Mouse (Mus musculus) heart, adult 2 months (tissue): ENCODE data around the gene Fam213a. TPM values are rescaled to one million over a fixed set of nuclear protein-coding genes. Genes with fewer than 3 reads are reported as not detected.

Source experiments
- DNase-seq, 2 experiments: peaks; one replicate each; pipeline ENCODE4 v3.0.0; 2021
- H3K27ac ChIP-seq: fragments of 200-600 bp; 2 replicates; pipeline ENCODE4 v1.8.1; 2022
- H3K27me3 ChIP-seq: fragments of 200-500 bp; 2 replicates; pipeline ENCODE4 v1.6.1; 2012; ENCODE audit warnings: mild to moderate bottlenecking, low read length, inconsistent platforms, mixed read lengths; ENCODE audit not compliant: control insufficient read depth, insufficient read depth
- H3K36me3 ChIP-seq: fragments of 200-500 bp; 2 replicates; pipeline ENCODE4 v1.6.1; 2012; ENCODE audit warnings: low read length, inconsistent platforms; ENCODE audit not compliant: control insufficient read depth, insufficient read depth
- H3K4me1 ChIP-seq: fragments of 200-500 bp; 2 replicates; pipeline ENCODE4 v1.6.1; 2011; ENCODE audit warnings: low read length; ENCODE audit not compliant: control insufficient read depth, insufficient read depth
- H3K4me3 ChIP-seq: fragments of 200-600 bp; 2 replicates; pipeline ENCODE4 v1.8.1; 2022
- H3K79me2 ChIP-seq: fragments of 200-500 bp; replicated peaks from 2 replicates; pipeline ENCODE4 v1.6.1; 2012; ENCODE audit warnings: mild to moderate bottlenecking, inconsistent platforms, low read length, moderate library complexity, mixed read lengths; ENCODE audit not compliant: control insufficient read depth, insufficient read depth
- H3K9ac ChIP-seq: fragments of 200-500 bp; 2 replicates; pipeline ENCODE4 v1.6.1; 2012; ENCODE audit warnings: low read depth, mild to moderate bottlenecking, control low read depth, inconsistent platforms, low read length, mixed read lengths
- CTCF ChIP-seq: fragments of 200-600 bp; IDR thresholded peaks from 2 replicates; pipeline ENCODE4 v1.8.1; 2022; ENCODE audit warnings: antibody characterized with exemption, mild to moderate bottlenecking, moderate library complexity
- EP300 ChIP-seq: fragments of 200-500 bp; IDR thresholded peaks from 2 replicates; pipeline ENCODE4 v1.6.1; 2011; ENCODE audit warnings: low read depth, low read length, control low read depth; ENCODE audit not compliant: insufficient read depth
- POLR2A ChIP-seq: fragments of 200-500 bp; IDR thresholded peaks from 2 replicates; pipeline ENCODE4 v1.6.1; 2011; ENCODE audit warnings: mild to moderate bottlenecking, low read depth, low read length, control low read depth; ENCODE audit not compliant: insufficient read depth
- WGBS: fragments of 180-500 bp; shearing (Covaris S2); methylation state at CpG from one replicate; pipeline ENCODE4 v1.1.7; 2018; 5-methylcytosine and 5-hydroxymethylcytosine counted together
- intact Hi-C: fragments of 180-260 bp; cut with DNase I; formaldehyde crosslinking; loops from one replicate; pipeline ENCODE4 v1.15.1; 2025
- polyA plus RNA-seq: library from polyadenylated mRNA; depleted of rRNA; stranded (reverse); fragments of >200 nt; gene quantifications from 2 replicates; pipeline ENCODE4 v1.2.3, GENCODE M21; 2012
- total RNA-seq, 2 experiments: library from RNA; stranded (reverse); gene quantifications; 2 replicates each; pipeline ENCODE4 v1.2.3; 2021

The Fam213a gene
- total and polyA plus RNA-seq, 3 experiments, result 16.6 to 32.4 (median 27.1) TPM

- H3K4me1 ChIP-seq, result no peaks in the 10 kb centered on the region
- no peaks in the 10 kb centered on the region for H3K27me3 ChIP-seq
- intact Hi-C loops, result no loop called here
- H3K27ac ChIP-seq, result no peak overlapping the region
- H3K4me3 ChIP-seq, result no peak overlapping the region
- H3K79me2 ChIP-seq, result no peaks in the 10 kb centered on the region
- no peaks in the 10 kb centered on the region for H3K36me3 ChIP-seq
- no peak for TF ChIP-seq CTCF
- no peak for TF ChIP-seq EP300
- TF ChIP-seq POLR2A, result no peak
- no peak overlapping the region for H3K9ac ChIP-seq
- WGBS, result 87% methylated on average over 2 of the region's 2 CpGs
- DNase-seq, result no peak
Observed at GRCm38 (mm10) chr14:41025087-41025486, 11.5 kb upstream of the Fam213a start.

- no peak for TF ChIP-seq CTCF
- no peak for TF ChIP-seq POLR2A
- no peak for TF ChIP-seq EP300
- intact Hi-C loops, result no loop called here
- Histone ChIP-seq H3K27ac (no peak overlapping the region), H3K9ac (no peak overlapping the region), H3K4me1 (no peaks in the 10 kb centered on the region), H3K27me3 (no peaks in the 10 kb centered on the region), H3K79me2 (no peaks in the 10 kb centered on the region), H3K4me3 (no peak overlapping the region), H3K36me3 (no peaks in the 10 kb centered on the region; the same call in 1 of the 2 replicates)
- WGBS, result 94% methylated on average over 3 of the region's 3 CpGs
- no peak for DNase-seq
Observed at GRCm38 (mm10) chr14:41021246-41021645, 7.7 kb upstream of the Fam213a start.

DNA sequence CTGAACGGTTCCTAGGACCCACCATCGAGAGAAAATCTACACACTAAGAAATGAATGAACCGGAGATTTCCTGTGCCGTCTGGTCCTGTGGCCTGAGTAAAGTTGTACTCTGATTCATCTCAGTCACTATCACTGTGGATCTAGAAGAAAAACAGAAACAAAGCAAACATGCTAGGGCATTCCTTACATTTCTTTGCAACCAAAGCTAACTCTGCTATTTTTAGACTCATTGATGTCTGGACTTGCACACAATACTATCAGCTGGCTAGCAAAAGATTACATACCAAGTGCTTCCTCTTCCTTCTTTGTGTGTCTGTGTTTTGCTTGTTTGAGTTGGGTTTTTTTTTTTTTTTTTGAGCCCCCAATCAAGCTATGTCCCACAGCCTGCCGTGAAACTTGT lies 3.9 kb upstream of the Fam213a start:
- Histone ChIP-seq H3K27me3 (no peaks in the 10 kb centered on the region), H3K9ac (no peak overlapping the region), H3K79me2 (no peaks in the 10 kb centered on the region), H3K4me1 (no peaks in the 10 kb centered on the region; the same call in 1 of the 2 replicates), H3K36me3 (no peaks in the 10 kb centered on the region; the same call in 1 of the 2 replicates), H3K27ac (no peak overlapping the region), H3K4me3 (no peak overlapping the region)
- DNase-seq, result no peak
- intact Hi-C loops, result no loop called here
- 9% methylated on average over 5 of the region's 5 CpGs for WGBS
- TF ChIP-seq CTCF, result no peak
- no peak for TF ChIP-seq POLR2A
- no peak for TF ChIP-seq EP300

DNA sequence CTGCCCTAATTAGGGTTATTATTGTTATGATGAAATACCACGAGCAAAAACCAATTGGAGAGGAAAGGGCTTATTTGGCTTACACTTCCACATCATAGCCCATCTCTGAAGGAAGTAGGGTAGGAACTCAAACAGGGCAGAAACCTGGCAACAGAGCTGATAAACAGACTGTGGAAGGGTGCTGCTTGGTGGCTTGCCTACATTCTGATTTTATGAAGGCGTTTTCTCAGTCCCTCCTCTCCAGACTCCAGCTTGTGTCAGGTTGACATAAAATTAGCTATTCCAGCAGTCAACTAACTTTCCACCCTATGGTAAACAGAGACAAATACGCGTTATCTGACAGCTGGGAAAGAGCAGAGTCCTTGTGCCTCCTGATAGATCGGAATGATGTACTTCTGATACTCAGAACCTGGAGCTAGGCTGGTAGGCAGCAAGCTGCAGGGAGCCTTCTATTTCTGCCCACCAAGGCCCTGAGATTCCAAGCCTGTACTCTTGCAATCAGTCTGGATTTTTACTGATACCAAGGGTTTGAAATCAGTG lies 1.2 kb upstream of the Fam213a start:
- H3K27ac ChIP-seq, result no peak overlapping the region
- H3K9ac ChIP-seq, result no peak overlapping the region
- intact Hi-C loops, result loop anchor here (5.0 kb wide), 1 partner anchor 37 kb away; no protein-coding TSS in a partner anchor
- WGBS, result 60% methylated on average over 5 of the region's 5 CpGs
- no peaks in the 10 kb centered on the region; the same call in 1 of the 2 replicates for H3K36me3 ChIP-seq
- no peak for DNase-seq
- no peaks in the 10 kb centered on the region for H3K79me2 ChIP-seq
- H3K27me3 ChIP-seq, result no peaks in the 10 kb centered on the region
- no peak for TF ChIP-seq POLR2A
- no peak overlapping the region for H3K4me3 ChIP-seq
- H3K4me1 ChIP-seq, result no peaks in the 10 kb centered on the region; the same call in 1 of the 2 replicates

- TF ChIP-seq EP300 (no peak), CTCF (no peak), POLR2A (no peak)
- no peak for DNase-seq
- 16% methylated on average over 9 of the region's 9 CpGs for WGBS
- Histone ChIP-seq H3K79me2 (no peaks in the 10 kb centered on the region), H3K36me3 (no peaks in the 10 kb centered on the region; the same call in 1 of the 2 replicates), H3K4me3 (peak overlapping the region; percentile 62), H3K9ac (peak overlapping the region; percentile 74), H3K27ac (peak overlapping the region; percentile 53), H3K4me1 (no peaks in the 10 kb centered on the region; the same call in 1 of the 2 replicates), H3K27me3 (no peaks in the 10 kb centered on the region)
- intact Hi-C loops, result loop anchor here (5.0 kb wide), 1 partner anchor 36 kb away; no protein-coding TSS in a partner anchor
Observed at GRCm38 (mm10) chr14:41013143-41013542, 445 bp downstream of the Fam213a start.

DNA sequence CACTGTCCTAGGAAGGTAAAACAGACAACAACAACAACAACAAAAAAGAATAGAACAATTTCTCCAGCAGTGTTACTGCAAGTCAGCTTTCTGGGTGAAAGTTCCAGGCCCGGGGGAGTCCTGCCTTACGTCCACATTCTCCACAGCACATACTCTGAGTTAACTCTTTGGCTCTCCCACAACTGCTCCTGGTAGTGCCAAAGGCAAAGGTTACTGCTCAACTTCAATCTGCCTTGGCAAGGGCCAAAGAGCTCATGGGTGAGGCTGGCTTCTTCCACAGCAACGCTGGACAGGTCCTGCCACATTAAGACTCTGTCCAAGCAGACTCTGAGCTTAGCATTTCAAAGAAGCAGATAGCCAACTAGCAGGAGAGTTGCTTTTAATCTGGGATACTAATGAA lies 1.7 kb downstream of the Fam213a start:
- Histone ChIP-seq H3K27me3 (no peaks in the 10 kb centered on the region), H3K36me3 (no peaks in the 10 kb centered on the region), H3K4me3 (no peak overlapping the region), H3K27ac (no peak overlapping the region), H3K9ac (no peak overlapping the region), H3K79me2 (no peaks in the 10 kb centered on the region), H3K4me1 (no peaks in the 10 kb centered on the region; the same call in 1 of the 2 replicates)
- no peak for DNase-seq
- intact Hi-C loops, result loop anchor here (5.0 kb wide), 1 partner anchor 35 kb away; no protein-coding TSS in a partner anchor
- TF ChIP-seq POLR2A (no peak), CTCF (no peak), EP300 (no peak)
- 65% methylated on average over 3 of the region's 3 CpGs for WGBS
